Mouse (Mus musculus) MEL (cell line): ENCODE data around the gene Galntl5.

Source experiments
- CTCF ChIP-seq, 3 experiments: IDR thresholded peaks in 2 of 3; conservative IDR thresholded peaks in 1 of 3; 2 replicates each; pipeline ENCODE4 v1.5.1; 2011 to 2012; ENCODE audit warnings: low read length in 3 of 3, low read depth in 2 of 3, mild to moderate bottlenecking in 2 of 3, improper control_type of control experiment in 1 of 3, inconsistent platforms in 1 of 3, mixed read lengths in 1 of 3, moderate library complexity in 1 of 3; ENCODE audit not compliant: control insufficient read depth in 1 of 3, insufficient read depth in 1 of 3, poor library complexity in 1 of 3, severe bottlenecking in 1 of 3
- E2F4 ChIP-seq: IDR thresholded peaks from 2 replicates; pipeline ENCODE4 v1.6.1; 2011; ENCODE audit warnings: low read depth, low read length, improper control_type of control experiment, borderline replicate concordance
- GATA1 ChIP-seq: IDR thresholded peaks from 2 replicates; pipeline ENCODE4 v1.6.1; 2011; ENCODE audit warnings: low read depth, low read length, improper control_type of control experiment
- JUND ChIP-seq: IDR thresholded peaks from 2 replicates; pipeline ENCODE4 v1.6.1; 2011; ENCODE audit warnings: low read depth, mild to moderate bottlenecking, improper control_type of control experiment, low read length
- MYC ChIP-seq: IDR thresholded peaks from 2 replicates; pipeline ENCODE4 v1.6.1; 2011; ENCODE audit warnings: low read depth, mild to moderate bottlenecking, low read length, improper control_type of control experiment, moderate library complexity
- POLR2A ChIP-seq, 2 experiments: IDR thresholded peaks; 2 replicates each; pipeline ENCODE4 v1.6.1; 2011 to 2012; ENCODE audit warnings: low read length in 2 of 2, mild to moderate bottlenecking in 2 of 2, control low read depth in 1 of 2, improper control_type of control experiment in 1 of 2, low read depth in 1 of 2, moderate library complexity in 1 of 2; ENCODE audit not compliant: control insufficient read depth in 1 of 2, insufficient read depth in 1 of 2, poor library complexity in 1 of 2
- SIN3A ChIP-seq: IDR thresholded peaks from 2 replicates; pipeline ENCODE4 v1.6.1; 2012; ENCODE audit warnings: low read length, improper control_type of control experiment, inconsistent platforms
- TBP ChIP-seq: IDR thresholded peaks from 2 replicates; pipeline ENCODE4 v1.8.0; 2011; ENCODE audit warnings: low read depth, low read length, improper control_type of control experiment
- ZKSCAN1 ChIP-seq: IDR thresholded peaks from 2 replicates; pipeline ENCODE4 v1.6.1; 2012; ENCODE audit warnings: low read depth, mild to moderate bottlenecking, inconsistent platforms, low read length, improper control_type of control experiment, moderate library complexity

DNA sequence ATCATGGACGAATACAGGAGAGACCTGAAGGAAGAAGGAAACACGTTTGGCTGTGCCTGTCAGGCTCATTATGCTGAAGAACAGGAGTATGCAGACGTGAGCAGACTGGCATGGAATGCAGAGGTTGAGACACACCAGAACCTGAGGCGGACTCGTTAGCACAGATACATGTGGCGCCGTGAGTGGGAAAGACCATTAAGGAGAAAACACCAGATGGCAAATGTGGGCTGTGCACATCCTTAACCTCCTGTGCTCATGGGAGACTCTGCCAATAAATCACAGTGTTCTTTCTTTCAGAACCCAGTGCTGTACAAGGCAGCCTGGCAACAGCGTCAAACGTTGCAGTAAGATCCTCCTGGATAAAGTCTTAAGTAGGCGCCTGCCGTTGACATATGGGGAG is 20.7 kb upstream of the Galntl5 start:
- TF ChIP-seq JUND: no peak
- no peak for TF ChIP-seq CTCF (IDR thresholded peaks at IDR 0.05 in 2 of 3, conservative IDR thresholded peaks at IDR 0.05 in 1 of 3; ENCODE audit: control insufficient read depth in 1 of 3, insufficient read depth in 1 of 3, low read depth in 2 of 3, low read length in 3 of 3, poor library complexity in 1 of 3, severe bottlenecking in 1 of 3)
- TF ChIP-seq TBP: no peak
- TF ChIP-seq POLR2A (IDR thresholded peaks at IDR 0.05; ENCODE audit: control insufficient read depth in 1 of 2, insufficient read depth in 1 of 2, low read depth in 1 of 2, low read length in 2 of 2, poor library complexity in 1 of 2): no peak
- no peak for TF ChIP-seq SIN3A
- no peak for TF ChIP-seq E2F4
- TF ChIP-seq GATA1: no peak
- no peak for TF ChIP-seq ZKSCAN1
- TF ChIP-seq MYC: no peak
